Mouse (Mus musculus) midbrain, embryonic 14.5 days (tissue): ENCODE measurements around the gene Gm5142. TPM values are rescaled to one million over a fixed set of nuclear protein-coding genes. Genes with fewer than 3 reads are reported as not detected.

Experiments
- ATAC-seq: fragments of 200-750 bp; cut with Nextera tagmentation; 2 replicates; pipeline ENCODE4 v1.8.0; 2017; ENCODE audit warnings: moderate number of reproducible peaks, moderate library complexity; ENCODE audit not compliant: low FRiP score, low TSS enrichment
- DNase-seq: peaks from one replicate; pipeline ENCODE4 v3.0.0-alpha.2; 2015
- H3K27ac ChIP-seq: fragments of 300-500 bp; sonication (generic); replicated peaks from 2 replicates; pipeline ENCODE4 v1.5.1; 2014; ENCODE audit warnings: mild to moderate bottlenecking, low read depth, low read length, moderate library complexity
- H3K27me3 ChIP-seq: fragments of 300-500 bp; sonication (generic); 2 replicates; pipeline ENCODE4 v1.6.1; 2014; ENCODE audit warnings: low read length, control low read depth, mixed read lengths; ENCODE audit not compliant: control insufficient read depth, insufficient read depth
- H3K36me3 ChIP-seq: fragments of 300-500 bp; sonication (generic); 2 replicates; pipeline ENCODE4 v1.6.1; 2014; ENCODE audit warnings: low read length, control low read depth; ENCODE audit not compliant: control insufficient read depth, insufficient read depth
- H3K4me1 ChIP-seq: fragments of 300-500 bp; sonication (generic); 2 replicates; pipeline ENCODE4 v1.6.1; 2014; ENCODE audit warnings: mild to moderate bottlenecking, antibody characterized with exemption, low read length, control low read depth; ENCODE audit not compliant: control insufficient read depth, insufficient read depth
- H3K4me2 ChIP-seq: fragments of 300-500 bp; sonication (generic); 2 replicates; pipeline ENCODE4 v1.6.1; 2014; ENCODE audit warnings: mild to moderate bottlenecking, low read length, moderate library complexity
- H3K4me3 ChIP-seq: fragments of 300-500 bp; sonication (generic); replicated peaks from 2 replicates; pipeline ENCODE4 v1.5.1; 2014; ENCODE audit warnings: low read depth, low read length
- H3K9ac ChIP-seq: fragments of 300-500 bp; sonication (generic); replicated peaks from 2 replicates; pipeline ENCODE4 v1.6.1; 2014; ENCODE audit warnings: mild to moderate bottlenecking, low read length, moderate library complexity
- H3K9me3 ChIP-seq: fragments of 300-500 bp; sonication (generic); 2 replicates; pipeline ENCODE4 v1.6.1; 2016; ENCODE audit warnings: low read length, control low read depth, mixed read lengths; ENCODE audit not compliant: control insufficient read depth
- WGBS: fragments of 180-500 bp; shearing (Covaris S2); extraction: QIAGEN DNeasy Blood & Tissue Kit; methylation state at CpG from one replicate; pipeline ENCODE4 v1.1.7; 2014; 5-methylcytosine and 5-hydroxymethylcytosine counted together
- polyA plus RNA-seq: library from polyadenylated mRNA; unstranded; fragments of >200 nt; fragmentation: Nextera tagmentation; extraction: Ambion mirVana; gene quantifications from 2 replicates; pipeline ENCODE4 v1.2.1, GENCODE M21; 2014

Gene Gm5142
- polyA plus RNA-seq = not detected in 2 replicates

GRCm38 (mm10) chr14:59178649-59179048 is at the start of gene Gm5142:
TSS of gene Gm5142 (minus strand) at chr14:59178749.
- Histone ChIP-seq H3K27ac (no peak within 1 kb of the TSS), H3K4me3 (no peak within 1 kb of the TSS)
- 90% methylated on average over 3 of the region's 3 CpGs for WGBS

GRCm38 (mm10) chr14:59226240-59226639 is 47.7 kb upstream of the Gm5142 start:
- DNase-seq (no peak), ATAC-seq (no peak)
- H3K4me1 ChIP-seq = no peaks in the 10 kb centered on the region
- no peaks in the 10 kb centered on the region for H3K27me3 ChIP-seq
- no peak overlapping the region for H3K4me2 ChIP-seq
- peaks cover 93% of the 10 kb centered on the region for H3K36me3 ChIP-seq
- no peaks in the 10 kb centered on the region for H3K9me3 ChIP-seq
- H3K27ac ChIP-seq = no peak overlapping the region
- no peak overlapping the region for H3K9ac ChIP-seq
- H3K4me3 ChIP-seq = no peak overlapping the region
- WGBS = 95% methylated on average over 11 of the region's 11 CpGs

More at GRCm38 (mm10) chr14:59178649-59179048, at the start of gene Gm5142:
- no peak within 1 kb of the TSS for H3K4me2 ChIP-seq
- no peaks in the 10 kb centered on the region for H3K9me3 ChIP-seq
- H3K4me1 ChIP-seq = no peaks in the 10 kb centered on the region
- DNase-seq = no peak
- H3K36me3 ChIP-seq = no peaks in the 10 kb centered on the region
- no peaks in the 10 kb centered on the region for H3K27me3 ChIP-seq
- no peak for ATAC-seq
- no peak within 1 kb of the TSS for H3K9ac ChIP-seq

- Histone ChIP-seq H3K36me3 (peaks cover 80% of the 10 kb centered on the region), H3K27ac (no peak overlapping the region), H3K4me2 (no peak overlapping the region), H3K4me1 (no peaks in the 10 kb centered on the region), H3K4me3 (no peak overlapping the region), H3K9me3 (no peaks in the 10 kb centered on the region), H3K27me3 (no peaks in the 10 kb centered on the region), H3K9ac (no peak overlapping the region)
- no peak for ATAC-seq
- WGBS = 83% methylated on average over 3 of the region's 3 CpGs
- no peak for DNase-seq
Observed at GRCm38 (mm10) chr14:59219241-59219640, 40.7 kb upstream of the Gm5142 start.

- no peak for DNase-seq
- H3K9ac ChIP-seq = no peak overlapping the region
- H3K27me3 ChIP-seq = no peaks in the 10 kb centered on the region
- WGBS = 97% methylated on average over 2 of the region's 2 CpGs
- no peak overlapping the region for H3K4me2 ChIP-seq
- no peaks in the 10 kb centered on the region for H3K9me3 ChIP-seq
- H3K36me3 ChIP-seq = peaks cover 22% of the 10 kb centered on the region; the same call in 1 of the 2 replicates
- ATAC-seq = no peak
- H3K4me3 ChIP-seq = no peak overlapping the region
- no peak overlapping the region for H3K27ac ChIP-seq
- H3K4me1 ChIP-seq = peaks cover 14% of the 10 kb centered on the region
Observed at GRCm38 (mm10) chr14:59209816-59210215, 31.3 kb upstream of the Gm5142 start.

GRCm38 (mm10) chr14:59209003-59209402 is 30.5 kb upstream of the Gm5142 start:
- peaks cover 22% of the 10 kb centered on the region for H3K4me1 ChIP-seq
- no peaks in the 10 kb centered on the region for H3K27me3 ChIP-seq
- no peak overlapping the region for H3K9ac ChIP-seq
- no peak overlapping the region for H3K27ac ChIP-seq
- H3K36me3 ChIP-seq = peaks cover 18% of the 10 kb centered on the region; the same call in 1 of the 2 replicates
- H3K9me3 ChIP-seq = no peaks in the 10 kb centered on the region
- H3K4me2 ChIP-seq = no peak overlapping the region
- WGBS = 92% methylated on average over 7 of the region's 7 CpGs
- DNase-seq (no peak), ATAC-seq (no peak)
- no peak overlapping the region for H3K4me3 ChIP-seq

- WGBS = 22% methylated on average over 10 of the region's 10 CpGs
- Histone ChIP-seq H3K4me1 (peaks cover 39% of the 10 kb centered on the region), H3K9ac (no peak overlapping the region; the same call in 1 of the 2 replicates)
Observed at GRCm38 (mm10) chr14:59205976-59206583, 27.5 kb upstream of the Gm5142 start.

GRCm38 (mm10) chr14:59205461-59205860 is 26.9 kb upstream of the Gm5142 start:
- ATAC-seq (no peak), DNase-seq (peak; percentile 45)
- Histone ChIP-seq H3K27ac (peak overlapping the region; percentile 63), H3K9me3 (no peaks in the 10 kb centered on the region), H3K4me2 (peak overlapping the region; percentile 88), H3K4me3 (peak overlapping the region; percentile 8; the same call in 1 of the 2 replicates), H3K9ac (peak overlapping the region; percentile 47), H3K27me3 (no peaks in the 10 kb centered on the region), H3K4me1 (peaks cover 39% of the 10 kb centered on the region), H3K36me3 (peaks cover 5% of the 10 kb centered on the region; the same call in 1 of the 2 replicates)
- 17% methylated on average over 7 of the region's 7 CpGs for WGBS

More at GRCm38 (mm10) chr14:59205976-59206583, 27.5 kb upstream of the Gm5142 start:
- Histone ChIP-seq H3K4me2 (peak overlapping the region; percentile 88; the same call in 1 of the 2 replicates), H3K27me3 (no peaks in the 10 kb centered on the region), H3K27ac (no peak overlapping the region), H3K36me3 (peaks cover 7% of the 10 kb centered on the region; the same call in 1 of the 2 replicates), H3K4me3 (no peak overlapping the region), H3K9me3 (no peaks in the 10 kb centered on the region)
- DNase-seq (peak; percentile 35), ATAC-seq (no peak)

GRCm38 (mm10) chr14:59201604-59202215 is 23.2 kb upstream of the Gm5142 start:
- peaks cover 37% of the 10 kb centered on the region for H3K4me1 ChIP-seq
- H3K9ac ChIP-seq = peak overlapping the region; percentile 91
- H3K27ac ChIP-seq = peak overlapping the region; percentile 99
- H3K36me3 ChIP-seq = no peaks in the 10 kb centered on the region
- H3K9me3 ChIP-seq = no peaks in the 10 kb centered on the region
- H3K27me3 ChIP-seq = no peaks in the 10 kb centered on the region
- peak overlapping the region; percentile 88 for H3K4me3 ChIP-seq
- peak; percentile 40 for DNase-seq
- under 1% methylated on average over 21 of the region's 21 CpGs for WGBS
- no peak for ATAC-seq
- H3K4me2 ChIP-seq = peak overlapping the region; percentile 88
